ENCODE assay signal across 15 mouse cellular contexts in the genomic region with DNA sequence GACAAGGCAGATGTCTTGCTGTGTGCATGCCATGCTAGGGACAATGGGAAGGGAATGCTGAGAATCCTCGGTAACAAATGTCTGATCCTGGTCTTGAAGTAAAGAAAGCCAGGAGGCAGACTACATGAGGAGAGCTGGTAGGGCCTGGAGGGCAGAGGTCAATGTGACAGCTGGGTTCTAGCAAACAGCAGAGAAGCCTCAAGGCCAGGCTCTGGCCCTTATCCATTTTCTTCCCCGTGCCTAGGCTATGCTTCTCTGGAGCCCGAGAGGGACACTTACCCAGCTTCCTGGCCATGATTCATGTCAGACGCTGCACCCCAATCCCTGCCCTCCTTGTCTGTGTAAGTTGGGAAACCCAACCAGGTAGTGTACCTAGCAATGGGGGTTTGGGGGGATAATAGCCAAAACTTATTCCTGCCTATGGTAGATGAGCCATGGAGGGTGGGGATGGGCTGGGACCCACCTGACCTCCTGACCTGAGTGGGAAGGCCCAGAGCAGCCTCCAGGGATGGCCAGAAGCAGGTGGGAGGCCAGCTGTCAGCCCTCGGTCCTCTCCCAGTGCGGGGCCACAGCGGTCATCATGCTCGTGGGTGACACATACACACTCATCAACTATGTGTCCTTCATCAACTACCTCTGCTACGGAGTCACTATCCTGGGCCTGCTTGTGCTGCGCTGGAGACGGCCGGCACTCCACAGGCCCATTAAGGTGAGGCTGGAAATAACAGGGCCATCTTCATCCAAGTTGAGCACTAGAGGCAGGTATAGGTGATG. TPM values are rescaled to one million over a fixed set of nuclear protein-coding genes. Genes with fewer than 3 reads are reported as not detected.
"Had no signal": no experiment of that assay in that cellular context is flagged by ENCODE, and none has a peak within 500 bp of the region (broad histone marks: within the 10 kb centered on the region; RNA-seq: fewer than 3 reads in every experiment).

No protein-coding gene starts in this region.

- H3K4me2 ChIP-seq: limb, embryonic 12.5 days; liver, embryonic 13.5 days; midbrain, embryonic 13.5 days; stomach, embryonic 15.5 days had no signal

- ATAC-seq: liver, postnatal 0 days; midbrain, embryonic 13.5 days had no signal

- H3K27me3 ChIP-seq: limb, embryonic 12.5 days; liver, embryonic 13.5 days; midbrain, embryonic 13.5 days; stomach, embryonic 15.5 days had no signal

- H3K4me1 ChIP-seq: limb, embryonic 12.5 days; liver, embryonic 13.5 days; stomach, embryonic 15.5 days had no signal

- H3K9ac ChIP-seq: limb, embryonic 12.5 days; liver, embryonic 13.5 days; liver, postnatal 0 days; midbrain, embryonic 13.5 days; stomach, embryonic 15.5 days had no signal

- H3K27ac ChIP-seq: layer of hippocampus, adult 2 months; limb, embryonic 12.5 days; liver, embryonic 13.5 days; midbrain, embryonic 13.5 days; stomach, embryonic 15.5 days had no signal

- H3K4me3 ChIP-seq: layer of hippocampus, adult 2 months; limb, embryonic 12.5 days; liver, embryonic 13.5 days; midbrain, embryonic 13.5 days; stomach, embryonic 15.5 days had no signal

- DNase-seq: kidney, adult 18-20 months; kidney, postnatal 10 days; kidney, postnatal 4 days; liver; liver, embryonic 13.5 days; liver, postnatal 0 days; retina, postnatal 1 day; right cerebral cortex, postnatal 4 days; thymus, adult 2 months; thymus, postnatal 25 days had no signal

- H3K36me3 ChIP-seq: stomach, embryonic 15.5 days had no signal

- H3K9me3 ChIP-seq: limb, embryonic 12.5 days; liver, embryonic 13.5 days; midbrain, embryonic 13.5 days; stomach, embryonic 15.5 days had no signal

RNA-seq across cellular contexts. Expression of gene Slc7a10, which starts 13.0 kb away (rescaled TPM):
- total RNA-seq: megakaryocyte-erythroid progenitor cell, adult 5-6 weeks had no signal

RNA-seq across cellular contexts. Expression of gene Lrp3, which starts 16.1 kb away (rescaled TPM):
- total RNA-seq: megakaryocyte-erythroid progenitor cell, adult 5-6 weeks had no signal
